Mouse (Mus musculus) cerebellum, adult 2 months (tissue): Measurements from ENCODE around the gene Vpreb3. TPM values are rescaled to one million over a fixed set of nuclear protein-coding genes. Genes with fewer than 3 reads are reported as not detected.
A peak's percentile ranks its signal among the peaks of the same experiment; 100 is the strongest.

ENCODE experiments used
- DNase-seq, 2 experiments: peaks; one replicate each; pipeline ENCODE4 v3.0.0; 2021
- H3K27ac ChIP-seq: fragments of 200-500 bp; 2 replicates; pipeline ENCODE4 v1.5.1; 2012; ENCODE audit warnings: low read length, control low read depth, inconsistent platforms; ENCODE audit not compliant: insufficient read depth
- H3K27me3 ChIP-seq: fragments of 200-500 bp; 2 replicates; pipeline ENCODE4 v1.6.1; 2012; ENCODE audit warnings: inconsistent platforms, mild to moderate bottlenecking, low read length, moderate library complexity; ENCODE audit not compliant: control insufficient read depth, insufficient read depth
- H3K4me1 ChIP-seq: fragments of 200-500 bp; 2 replicates; pipeline ENCODE4 v1.6.1; 2011; ENCODE audit warnings: low read length; ENCODE audit not compliant: control insufficient read depth, insufficient read depth
- H3K4me3 ChIP-seq: fragments of 200-500 bp; replicated peaks from 2 replicates; pipeline ENCODE3; 2011; ENCODE audit warnings: mild to moderate bottlenecking, low read depth, low read length, control low read depth; ENCODE audit not compliant: insufficient read depth
- CTCF ChIP-seq: fragments of 200-500 bp; IDR thresholded peaks from 2 replicates; pipeline ENCODE4 v1.5.1; 2011; ENCODE audit warnings: low read depth, mild to moderate bottlenecking, control low read depth, low read length, moderate library complexity, borderline replicate concordance; ENCODE audit not compliant: insufficient read depth
- POLR2A ChIP-seq: fragments of 200-500 bp; IDR thresholded peaks from 2 replicates; pipeline ENCODE4 v1.6.1; 2011; ENCODE audit warnings: low read length, control low read depth, borderline replicate concordance; ENCODE audit not compliant: insufficient read depth
- whole genome bisulfite sequencing: fragments of 180-500 bp; shearing (Covaris S2); methylation state at CpG from one replicate; pipeline ENCODE4 v1.1.7; 2018; 5-methylcytosine and 5-hydroxymethylcytosine counted together
- polyA plus RNA-seq: library from polyadenylated mRNA; depleted of rRNA; stranded (reverse); fragments of >200 nt; gene quantifications from 2 replicates; pipeline ENCODE4 v1.2.3, GENCODE M21; 2012; rRNA removed

The Vpreb3 gene
- 0.21 and 1.00 TPM in 2 replicates for polyA plus RNA-seq

GRCm38 (mm10) chr10:75942736-75943477 lies at the start of gene Vpreb3:
Gene Vpreb3, plus strand, starts transcription at chr10:75943057.
- H3K4me1 ChIP-seq, result 0 out of 2 replicates have a peak, but pooled peaks cover 4% of the 10 kb centered on the region
- no peak for TF ChIP-seq POLR2A
- no peak within 1 kb of the TSS for H3K4me3 ChIP-seq
- 85% methylated on average over 15 of the region's 15 CpGs for WGBS
- no peaks in the 10 kb centered on the region for H3K27me3 ChIP-seq
- H3K27ac ChIP-seq, result no peak within 1 kb of the TSS
- DNase-seq, result no peak

DNA sequence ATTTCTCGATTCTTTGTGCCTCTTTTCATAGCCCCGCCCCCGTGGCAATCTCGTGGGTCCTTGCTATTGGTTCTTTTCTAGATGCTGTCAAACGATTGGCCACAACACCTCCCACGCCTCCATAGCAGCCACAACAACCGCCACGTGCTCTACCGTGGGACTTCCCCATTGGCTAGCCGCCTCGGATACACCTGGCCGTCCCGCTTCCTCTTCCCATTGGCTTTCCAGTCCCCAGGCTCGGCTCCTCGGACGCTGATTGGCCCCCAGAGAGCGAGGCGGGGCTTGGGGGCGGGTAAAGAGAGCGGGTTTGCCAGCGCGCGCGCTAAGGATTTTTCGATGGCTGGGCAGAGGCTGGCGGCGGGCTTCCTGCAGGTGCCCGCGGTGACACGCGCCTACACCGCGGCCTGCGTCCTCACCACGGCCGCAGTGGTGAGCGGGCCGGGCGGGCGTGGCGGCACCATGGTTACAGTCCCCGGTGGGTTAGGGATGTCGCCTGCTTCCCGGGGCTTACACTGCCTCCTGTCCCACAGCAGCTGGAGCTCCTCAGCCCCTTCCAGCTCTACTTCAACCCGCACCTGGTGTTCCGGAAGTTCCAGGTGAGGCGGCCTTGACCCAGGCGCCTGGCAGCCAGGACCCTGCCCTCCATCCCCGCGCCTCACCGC lies 49.6 kb upstream of the Vpreb3 start, which contains the start of gene Derl3:
Gene Derl3, plus strand, starts transcription at position 325 of the 662 bp plus-strand sequence.
- no peak within 1 kb of the TSS for H3K27ac ChIP-seq
- peak within 1 kb of the TSS; percentile 71 for H3K4me3 ChIP-seq
- WGBS, result under 1% methylated on average over 51 of the region's 51 CpGs
- DNase-seq, result peak; percentile 96 to 99
- H3K27me3 ChIP-seq, result no peaks in the 10 kb centered on the region
- TF ChIP-seq POLR2A (no peak), CTCF (no peak)
- H3K4me1 ChIP-seq, result peaks cover 5% of the 10 kb centered on the region

GRCm38 (mm10) chr10:75894601-75895000 lies 48.3 kb upstream of the Vpreb3 start:
- H3K4me1 ChIP-seq, result peaks cover 8% of the 10 kb centered on the region
- no peak for DNase-seq
- H3K4me3 ChIP-seq, result no peak overlapping the region
- no peaks in the 10 kb centered on the region for H3K27me3 ChIP-seq
- no peak overlapping the region for H3K27ac ChIP-seq
- 77% methylated on average over 6 of the region's 6 CpGs for WGBS
- TF ChIP-seq POLR2A (no peak), CTCF (no peak)

DNA sequence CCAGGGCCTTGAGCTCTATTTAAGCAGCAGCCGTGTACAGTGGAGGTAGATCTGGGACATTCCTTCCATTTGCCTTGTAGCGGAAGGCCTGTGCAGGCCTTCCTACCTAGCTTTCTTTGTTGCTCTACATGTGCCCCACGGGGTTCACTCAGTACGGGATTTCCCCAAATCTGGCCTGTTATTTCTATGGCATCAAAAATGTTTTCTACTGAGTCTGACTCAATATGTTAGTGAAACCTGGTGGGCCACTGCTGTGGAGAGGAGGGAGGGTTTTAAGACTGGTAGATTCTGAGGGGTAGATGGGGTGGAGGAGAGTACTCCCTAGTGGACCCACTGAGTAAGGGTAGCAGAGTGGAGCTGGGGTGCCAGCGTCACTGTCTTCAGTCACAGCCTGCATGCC lies 47.1 kb upstream of the Vpreb3 start:
- WGBS, result 93% methylated on average over 5 of the region's 5 CpGs
- no peak for TF ChIP-seq CTCF
- no peak for TF ChIP-seq POLR2A
- no peak overlapping the region for H3K27ac ChIP-seq
- H3K4me3 ChIP-seq, result no peak overlapping the region
- DNase-seq, result no peak
- no peaks in the 10 kb centered on the region for H3K27me3 ChIP-seq
- peaks cover 8% of the 10 kb centered on the region for H3K4me1 ChIP-seq

DNA sequence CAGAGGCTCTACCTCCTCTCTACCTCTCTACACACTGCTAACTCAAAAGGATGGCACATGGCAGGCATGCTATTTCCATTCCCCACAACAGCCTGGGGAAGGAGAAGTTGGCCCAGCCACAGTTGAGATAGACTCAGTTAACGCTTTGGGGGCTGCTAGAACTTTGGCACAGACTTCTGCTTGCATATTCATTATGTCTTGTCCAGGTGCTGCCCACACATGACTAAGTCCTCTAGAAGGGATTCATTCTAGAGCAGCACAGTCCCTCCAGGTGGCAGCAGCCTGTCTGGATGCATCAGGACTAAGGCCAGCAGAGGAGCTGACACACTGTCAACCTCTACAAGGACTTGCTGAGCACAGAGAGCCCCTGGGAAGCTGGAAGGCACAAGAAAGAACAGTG lies 46.6 kb upstream of the Vpreb3 start:
- no peak for TF ChIP-seq POLR2A
- no peak for TF ChIP-seq CTCF
- 43% methylated on average over 1 of the region's 1 CpGs for WGBS
- Histone ChIP-seq H3K4me3 (no peak overlapping the region), H3K27me3 (no peaks in the 10 kb centered on the region), H3K4me1 (peaks cover 8% of the 10 kb centered on the region), H3K27ac (no peak overlapping the region)
- no peak for DNase-seq

- no peaks in the 10 kb centered on the region for H3K27me3 ChIP-seq
- no peak overlapping the region for H3K27ac ChIP-seq
- TF ChIP-seq CTCF (peak; percentile 87), POLR2A (no peak)
- no peak overlapping the region for H3K4me3 ChIP-seq
- DNase-seq, result peak; percentile 69 to 81
- H3K4me1 ChIP-seq, result peaks cover 8% of the 10 kb centered on the region
- WGBS, result 16% methylated on average over 6 of the region's 6 CpGs
Measured at GRCm38 (mm10) chr10:75897373-75897772, 45.5 kb upstream of the Vpreb3 start.

GRCm38 (mm10) chr10:75898039-75898564 lies 44.8 kb upstream of the Vpreb3 start:
- 42% methylated on average over 6 of the region's 6 CpGs for WGBS
- Histone ChIP-seq H3K27me3 (no peaks in the 10 kb centered on the region), H3K4me1 (peaks cover 8% of the 10 kb centered on the region), H3K27ac (peak overlapping the region; percentile 48; the same call in 1 of the 2 replicates), H3K4me3 (no peak overlapping the region)
- DNase-seq, result no peak
- TF ChIP-seq CTCF, result no peak
- no peak for TF ChIP-seq POLR2A

GRCm38 (mm10) chr10:75898846-75899245 lies 44.0 kb upstream of the Vpreb3 start:
- 28% methylated on average over 3 of the region's 3 CpGs for WGBS
- Histone ChIP-seq H3K27me3 (no peaks in the 10 kb centered on the region), H3K27ac (0 out of 2 replicates have a peak overlapping the region, but pooled peaks have one; percentile 4), H3K4me3 (no peak overlapping the region), H3K4me1 (peaks cover 8% of the 10 kb centered on the region)
- TF ChIP-seq POLR2A, result no peak
- no peak for TF ChIP-seq CTCF
- no peak for DNase-seq
